Mouse (Mus musculus): ENCODE measurements around the gene Edf1. TPM values are rescaled to one million over a fixed set of nuclear protein-coding genes. Genes with fewer than 3 reads are reported as not detected.

Edf1 gene
- total RNA-seq, 4 experiments from 2014 or later = 124 to 203 (median 161) TPM

DNA sequence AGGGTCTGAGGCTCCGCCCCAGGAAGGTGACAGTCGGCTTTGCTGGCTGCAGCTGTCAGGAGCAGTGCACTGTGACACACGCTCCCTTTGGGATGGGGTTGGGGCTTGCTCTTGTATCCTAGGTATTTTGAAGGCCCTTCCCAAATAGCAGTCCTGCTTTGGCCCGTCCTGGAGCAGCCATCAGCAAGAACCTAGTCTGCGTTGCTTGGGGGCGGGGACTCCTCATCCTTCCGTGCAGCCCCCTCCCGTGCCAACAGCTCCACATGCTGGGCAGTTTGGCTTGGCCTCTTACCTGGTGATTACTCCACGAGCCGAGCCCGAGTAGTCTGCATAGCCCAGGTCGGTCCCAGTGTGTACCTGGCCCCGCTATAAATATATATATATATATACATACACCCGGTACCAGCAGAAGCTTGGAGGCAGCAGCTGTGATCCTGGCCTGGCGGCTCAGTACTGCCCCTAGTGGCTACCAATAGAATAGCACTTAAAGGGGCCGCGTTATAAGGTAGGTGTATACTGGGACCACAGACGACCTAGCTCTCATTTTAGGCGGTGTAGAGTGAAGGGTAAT, 23.7 kb downstream of the Edf1 start, which contains the start of gene Ajm1:
Gene Ajm1 (minus strand): TSS at position 464 of the 571 bp plus-strand sequence.
- DNase-seq (ENCODE audit: low spot score in 2 of 2) = peak; percentile 71 to 76

DNA sequence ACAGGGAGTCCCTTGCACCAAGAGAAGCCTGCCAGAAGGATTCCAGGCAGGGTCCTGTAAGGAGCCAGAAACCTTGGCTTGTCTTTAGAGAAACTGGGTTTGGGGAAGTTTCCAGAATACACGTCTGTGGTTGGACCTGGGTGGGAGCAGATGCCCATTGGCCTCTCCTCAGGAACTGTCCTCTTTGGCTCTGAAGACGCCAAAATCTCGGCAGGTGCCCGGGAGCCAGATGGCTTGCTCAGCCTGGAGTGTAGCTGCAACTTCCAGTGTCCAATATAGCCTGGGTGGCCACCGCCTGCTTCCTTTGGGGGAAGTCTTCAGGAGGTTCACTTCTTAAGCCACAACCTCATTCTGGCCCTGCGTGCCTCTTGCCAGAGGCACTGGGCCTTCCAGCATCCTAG, 24.3 kb downstream of the Edf1 start:
- DNase-seq (ENCODE audit: low spot score in 2 of 2) = peak; percentile 38 to 45

GRCm38 (mm10) chr2:25582466-25583119, 24.9 kb downstream of the Edf1 start:
- DNase-seq (ENCODE audit: low spot score in 2 of 2) = peak; percentile 83 to 84

- no peak for DNase-seq (ENCODE audit: low spot score in 2 of 2)
These were observed 25.5 kb downstream of the Edf1 start for GRCm38 (mm10) chr2:25583120-25583481.

DNA sequence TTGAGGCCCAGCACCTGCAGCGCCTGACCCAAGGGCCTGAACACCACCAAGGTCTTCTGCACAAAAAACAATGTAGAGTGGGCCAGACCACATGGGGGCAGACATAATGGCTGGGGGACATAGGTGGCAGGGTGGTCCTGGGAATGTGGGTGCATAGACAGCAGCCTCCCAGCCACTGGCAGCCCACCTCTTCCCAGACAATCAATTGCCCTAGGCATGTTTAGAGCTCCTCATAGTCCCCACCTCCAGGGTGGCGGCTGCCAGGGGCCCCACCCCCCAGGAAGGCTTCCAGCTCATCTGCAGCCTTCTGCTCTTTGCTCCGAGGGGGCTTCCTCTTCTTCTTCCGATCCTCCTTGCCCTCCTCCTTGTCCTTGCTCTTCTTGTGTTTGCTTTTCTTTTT, 25.9 kb downstream of the Edf1 start:
- no peak for DNase-seq (ENCODE audit: low spot score in 2 of 2)

DNA sequence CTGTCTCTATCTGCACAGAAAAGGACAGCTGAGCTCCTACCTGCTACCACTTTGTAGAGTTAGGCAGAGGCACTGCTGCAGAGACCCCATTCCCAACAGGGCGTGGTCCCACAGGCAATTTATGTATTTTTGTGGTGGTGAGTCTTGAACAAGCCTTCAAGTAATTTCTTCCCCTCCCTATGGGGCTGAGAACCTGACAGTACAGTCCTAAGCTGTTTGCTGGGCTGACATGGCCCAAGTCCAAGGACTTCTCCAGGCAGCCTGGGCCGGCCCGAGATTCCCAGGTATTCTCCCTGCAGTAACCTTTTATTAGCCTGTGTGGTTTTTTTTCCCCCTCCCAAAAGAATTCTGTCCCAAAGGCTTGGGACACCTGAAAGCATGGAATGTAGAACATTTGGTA, 26.5 kb downstream of the Edf1 start:
- no peak for DNase-seq (ENCODE audit: low spot score in 2 of 2)

DNA sequence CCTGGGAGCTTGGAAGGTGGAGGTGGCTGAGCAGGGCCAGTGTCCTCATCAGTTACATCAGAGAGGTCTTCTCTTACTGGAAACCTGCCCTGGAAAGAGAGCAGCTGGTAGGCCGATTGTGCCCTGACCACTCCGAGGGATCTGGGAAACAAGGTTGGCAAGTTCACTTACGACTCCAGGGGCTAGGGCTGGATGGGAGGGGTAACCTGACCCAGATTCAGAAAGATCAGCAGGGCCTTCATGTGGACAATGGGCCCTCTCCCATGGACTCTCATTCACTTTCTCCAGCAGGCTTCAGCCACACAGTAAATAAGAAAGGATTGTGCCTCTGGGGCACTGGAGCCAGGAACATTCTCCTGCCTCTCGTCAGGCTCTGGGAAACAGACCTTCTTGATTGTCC, 27.2 kb downstream of the Edf1 start:
- DNase-seq (ENCODE audit: low spot score in 2 of 2) = peak in 1 of 2 experiments; percentile 55

DNA sequence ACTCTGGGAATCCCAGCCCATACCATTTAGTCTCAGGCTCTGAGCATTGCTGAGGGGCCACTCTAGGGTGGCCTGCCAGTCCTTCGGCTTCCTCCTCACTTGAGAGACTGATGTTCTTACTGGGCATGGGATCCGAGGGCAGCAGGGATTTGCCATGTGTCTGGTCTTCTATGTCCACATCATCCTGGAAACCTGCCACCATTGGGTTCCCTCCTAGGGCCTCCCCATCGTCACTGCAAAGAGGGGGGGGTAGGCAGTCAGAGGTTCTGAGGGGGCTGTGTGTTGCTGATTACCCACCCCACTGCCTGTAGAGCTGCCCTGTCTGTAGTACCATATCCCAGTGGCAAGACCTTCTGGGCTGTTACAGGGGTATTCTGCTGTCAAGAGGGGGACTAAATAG, 28.0 kb downstream of the Edf1 start:
- DNase-seq (ENCODE audit: low spot score in 2 of 2) = no peak

GRCm38 (mm10) chr2:25587290-25587689, 29.6 kb downstream of the Edf1 start:
- DNase-seq (ENCODE audit: low spot score in 2 of 2) = no peak

GRCm38 (mm10) chr2:25588227-25588907, 30.7 kb downstream of the Edf1 start:
- DNase-seq (ENCODE audit: low spot score in 2 of 2) = no peak

DNA sequence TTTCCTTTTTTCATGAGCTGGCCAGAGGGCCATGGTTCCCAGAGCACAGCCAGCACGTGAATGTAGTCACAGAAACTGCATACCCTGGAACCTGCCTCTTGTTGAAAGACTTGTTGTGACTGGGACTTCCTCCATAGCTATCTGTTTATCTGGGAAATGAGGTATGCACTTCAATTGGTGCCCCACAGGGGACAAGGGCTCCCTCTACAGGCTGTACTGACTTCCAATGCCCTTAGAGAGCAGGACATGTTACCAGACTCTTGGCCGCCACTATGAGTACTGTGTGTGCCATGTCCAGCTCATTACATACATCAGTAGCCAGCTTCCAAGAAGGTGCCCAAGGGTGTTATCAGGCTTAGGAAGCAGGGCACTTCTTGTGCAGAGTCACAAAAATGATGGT, 34.2 kb downstream of the Edf1 start:
- peak; percentile 51 to 65 for DNase-seq (ENCODE audit: low spot score in 2 of 2)

- no peak for DNase-seq (ENCODE audit: low spot score in 2 of 2)
These were observed 39.3 kb downstream of the Edf1 start for GRCm38 (mm10) chr2:25596765-25597510.

DNA sequence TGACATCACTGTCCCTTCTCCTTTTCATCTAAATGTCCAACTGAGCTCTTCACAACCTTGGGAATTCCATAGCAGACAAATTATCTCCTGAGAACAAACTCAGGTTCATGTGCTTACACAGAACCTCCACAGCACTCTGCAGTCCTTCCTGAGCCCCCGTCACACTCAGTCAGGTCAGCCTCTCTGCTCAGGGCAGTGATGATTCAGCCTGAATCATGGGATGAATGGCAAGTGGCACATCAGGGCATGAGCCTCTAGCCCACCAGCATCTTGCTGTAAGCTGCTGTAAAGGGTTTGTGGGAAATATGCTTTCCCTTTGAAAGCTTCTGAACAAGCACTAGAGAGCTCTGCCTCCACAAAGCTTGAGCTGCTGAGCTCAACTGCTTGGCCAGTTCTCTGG, 41.1 kb downstream of the Edf1 start:
- no peak for DNase-seq (ENCODE audit: low spot score in 2 of 2)

DNA sequence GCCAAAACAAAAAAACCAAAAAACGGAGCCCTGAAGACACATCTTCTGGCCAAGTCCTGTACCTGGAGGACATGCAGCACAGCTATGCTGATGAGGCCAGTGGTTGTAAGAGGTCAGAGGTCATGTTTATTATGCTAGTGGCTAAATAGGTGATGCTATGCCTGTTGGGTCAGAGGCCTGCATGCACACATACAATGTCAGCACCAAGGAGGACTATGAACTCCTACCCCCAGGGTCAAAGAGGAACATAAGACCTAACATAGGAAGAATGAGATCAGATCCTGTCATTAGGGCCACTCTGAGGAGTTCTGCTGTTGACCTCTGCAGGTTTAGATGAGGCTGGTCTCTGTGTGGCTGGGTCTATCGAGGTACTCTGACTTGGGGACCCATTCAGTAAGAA, 42.4 kb downstream of the Edf1 start:
- no peak for DNase-seq (ENCODE audit: low spot score in 2 of 2)

GRCm38 (mm10) chr2:25602526-25602925, 44.9 kb downstream of the Edf1 start:
- no peak for DNase-seq (ENCODE audit: low spot score in 2 of 2)

GRCm38 (mm10) chr2:25607761-25608622, 50.3 kb downstream of the Edf1 start, which contains the start of gene Rabl6:
Gene Rabl6 (minus strand): TSS chr2:25608521.
- peak; percentile 76 to 91 for DNase-seq (ENCODE audit: low spot score in 2 of 2)

DNA sequence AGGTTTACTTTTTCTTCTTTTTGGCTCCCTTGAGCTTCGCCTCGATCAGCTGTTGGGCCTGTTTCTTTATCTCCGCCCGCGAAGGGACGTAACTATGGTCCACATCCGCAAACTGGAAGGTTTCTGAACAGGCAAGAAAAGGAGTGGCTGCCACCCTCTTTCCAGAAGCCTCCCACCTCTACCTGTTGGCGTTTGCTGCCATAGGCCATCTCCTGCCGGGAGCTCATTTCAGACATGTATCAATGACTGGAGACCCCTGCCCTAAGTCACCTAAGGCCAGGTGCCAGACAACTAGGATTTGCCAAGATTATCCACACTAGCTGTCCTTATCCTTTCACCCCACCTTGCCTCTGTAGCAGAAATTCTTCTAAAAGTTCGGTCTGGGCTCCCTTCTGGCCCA, 51.0 kb downstream of the Edf1 start:
- DNase-seq (ENCODE audit: low spot score in 2 of 2) = no peak
